Mouse (Mus musculus) embryo, embryonic 11.5 days (tissue): ENCODE results near the gene Gstt4.
"Not testable (repeated sequence)": the region's sequence is repeated elsewhere in the genome, so short reads cannot be mapped to it uniquely, and the experiment has no call there.

Source experiments
- DNase-seq: peaks from one replicate; pipeline ENCODE4 v3.0.0-alpha.2; 2012; ENCODE audit warnings: low read depth, low spot score

Gstt4 gene

DNA sequence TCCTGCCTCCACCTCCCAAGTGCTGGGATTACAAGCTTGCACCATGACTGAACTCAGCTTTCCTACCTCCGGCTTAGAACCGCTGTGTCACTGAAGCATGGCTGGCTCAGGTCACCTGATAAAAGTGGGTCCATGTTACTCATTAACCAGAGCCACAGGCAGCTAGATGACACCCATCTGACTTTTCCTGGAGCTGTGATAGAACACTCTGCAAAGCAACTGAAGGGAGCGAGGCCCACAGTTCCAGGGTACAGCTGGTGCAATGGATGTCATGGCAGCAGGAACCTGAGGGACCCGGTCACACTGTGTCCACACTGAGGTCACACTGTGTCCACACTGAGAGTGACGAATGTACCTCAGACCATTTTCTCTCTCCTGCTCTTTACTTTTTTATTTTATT is 32.5 kb downstream of the Gstt4 start:
- no peak for DNase-seq

DNA sequence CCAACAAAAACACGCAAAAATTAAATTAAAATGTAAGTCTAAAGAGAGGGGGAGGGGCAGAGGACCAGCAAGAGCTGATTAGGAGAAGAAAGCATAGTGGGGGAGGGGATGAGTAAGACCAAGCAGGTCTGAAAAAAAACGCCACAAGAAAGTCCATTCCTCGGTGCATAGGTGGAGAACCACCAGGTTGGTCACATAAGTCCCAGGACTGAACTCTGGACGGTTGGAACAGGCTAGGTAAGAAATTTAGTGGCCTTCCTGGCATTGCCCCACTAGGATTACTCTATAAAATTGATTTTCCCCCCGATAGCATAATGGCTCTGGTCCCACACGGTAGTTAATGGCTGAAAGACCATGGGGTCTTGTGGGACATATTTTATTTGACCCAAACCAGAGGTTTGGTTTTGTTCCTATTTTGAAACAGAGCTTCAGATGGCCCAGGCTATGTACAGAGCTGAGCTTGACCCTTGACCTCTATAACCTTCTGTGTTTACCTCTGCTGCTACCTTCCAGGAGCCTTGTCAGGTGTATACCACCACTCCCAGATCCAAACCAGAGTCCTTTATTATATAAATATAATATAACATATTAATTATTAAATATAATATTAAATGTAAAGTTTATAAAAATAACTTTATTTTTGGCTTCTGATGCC is 33.1 kb downstream of the Gstt4 start:
- no peak for DNase-seq

DNA sequence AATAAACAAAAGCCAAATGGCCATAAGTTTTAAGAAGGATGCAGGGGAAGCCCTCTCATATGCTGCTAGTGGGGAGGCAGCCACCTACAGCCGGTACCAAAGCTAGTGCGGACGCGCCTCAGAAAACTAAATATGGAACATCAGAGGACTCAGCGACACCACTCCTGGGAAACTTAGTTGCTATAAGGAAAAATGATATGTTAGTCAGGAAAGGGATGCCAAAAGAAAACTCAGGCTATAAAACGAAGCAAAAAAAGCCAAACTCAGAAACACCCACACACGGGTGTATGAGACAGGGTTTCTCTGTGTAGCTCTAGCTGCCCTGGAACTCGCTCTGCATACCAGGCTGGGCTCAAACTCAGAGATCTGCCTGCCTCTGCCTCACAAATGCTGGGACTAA is 34.1 kb downstream of the Gstt4 start:
- DNase-seq, result no peak

DNA sequence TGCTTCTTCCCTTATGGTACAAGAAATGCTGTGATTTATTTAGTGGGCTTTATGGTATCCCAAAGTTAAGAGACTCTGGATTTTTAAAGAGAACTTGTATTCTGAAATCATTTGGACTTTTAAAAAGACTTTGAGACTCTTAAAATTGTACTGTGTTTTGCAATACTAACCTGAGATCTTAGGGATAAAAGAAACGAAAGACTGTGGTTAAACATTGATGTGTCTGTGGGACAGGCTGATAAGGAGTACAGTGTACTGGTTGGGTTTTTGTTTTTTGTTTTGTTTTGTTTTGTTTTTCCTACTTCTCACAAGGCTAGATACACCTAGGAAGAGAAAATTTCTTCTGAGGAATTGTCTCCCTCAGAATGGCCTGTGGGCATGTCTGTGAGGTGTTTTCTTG is 36.9 kb downstream of the Gstt4 start:
- no peak for DNase-seq

DNA sequence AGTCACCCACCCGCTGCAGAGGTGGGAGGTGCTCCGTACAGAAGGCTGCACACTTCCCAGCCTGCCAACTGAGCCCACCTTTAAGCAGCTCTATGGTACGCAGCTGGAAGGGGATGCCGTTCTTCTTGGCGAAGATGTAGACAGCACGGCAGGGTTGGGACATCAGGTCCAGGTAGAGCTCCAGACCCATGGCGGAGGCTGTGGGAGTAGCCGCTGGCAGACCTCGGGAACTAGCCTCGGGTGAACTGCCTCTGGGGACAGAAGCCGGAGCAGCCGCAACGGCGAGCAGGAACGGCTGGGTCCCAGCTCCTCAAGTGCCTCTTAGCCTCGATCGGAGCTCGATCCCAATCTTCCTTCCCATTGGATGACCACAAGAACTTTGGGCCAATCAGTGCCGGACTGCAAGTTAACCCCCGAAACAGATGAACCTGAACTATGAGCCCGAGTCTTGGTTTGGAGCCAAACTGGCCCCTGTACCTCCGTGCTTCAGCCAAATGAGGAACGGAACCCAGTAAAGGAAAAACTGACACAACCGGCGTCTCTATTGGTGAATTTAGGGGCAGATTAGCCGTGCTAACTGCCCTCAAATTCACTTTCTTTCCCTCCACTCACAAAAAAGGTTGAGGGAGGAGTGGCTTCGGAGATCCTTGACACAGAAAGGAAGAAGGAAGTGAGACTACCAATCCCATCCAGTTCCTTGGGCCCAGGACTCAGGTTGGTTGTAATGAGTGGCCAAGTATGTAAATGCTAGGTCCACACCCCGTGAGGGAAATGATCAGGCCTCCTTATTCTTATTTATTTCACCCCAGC is 41.4 kb downstream of the Gstt4 start, which contains the start of the genes Gm20441 and Gstt3:
TSS of gene Gm20441 (minus strand) at position 186 of the 810 bp plus-strand sequence.
TSS of gene Gstt3 (minus strand) at position 646 of the 810 bp plus-strand sequence.
- DNase-seq, result no peak

DNA sequence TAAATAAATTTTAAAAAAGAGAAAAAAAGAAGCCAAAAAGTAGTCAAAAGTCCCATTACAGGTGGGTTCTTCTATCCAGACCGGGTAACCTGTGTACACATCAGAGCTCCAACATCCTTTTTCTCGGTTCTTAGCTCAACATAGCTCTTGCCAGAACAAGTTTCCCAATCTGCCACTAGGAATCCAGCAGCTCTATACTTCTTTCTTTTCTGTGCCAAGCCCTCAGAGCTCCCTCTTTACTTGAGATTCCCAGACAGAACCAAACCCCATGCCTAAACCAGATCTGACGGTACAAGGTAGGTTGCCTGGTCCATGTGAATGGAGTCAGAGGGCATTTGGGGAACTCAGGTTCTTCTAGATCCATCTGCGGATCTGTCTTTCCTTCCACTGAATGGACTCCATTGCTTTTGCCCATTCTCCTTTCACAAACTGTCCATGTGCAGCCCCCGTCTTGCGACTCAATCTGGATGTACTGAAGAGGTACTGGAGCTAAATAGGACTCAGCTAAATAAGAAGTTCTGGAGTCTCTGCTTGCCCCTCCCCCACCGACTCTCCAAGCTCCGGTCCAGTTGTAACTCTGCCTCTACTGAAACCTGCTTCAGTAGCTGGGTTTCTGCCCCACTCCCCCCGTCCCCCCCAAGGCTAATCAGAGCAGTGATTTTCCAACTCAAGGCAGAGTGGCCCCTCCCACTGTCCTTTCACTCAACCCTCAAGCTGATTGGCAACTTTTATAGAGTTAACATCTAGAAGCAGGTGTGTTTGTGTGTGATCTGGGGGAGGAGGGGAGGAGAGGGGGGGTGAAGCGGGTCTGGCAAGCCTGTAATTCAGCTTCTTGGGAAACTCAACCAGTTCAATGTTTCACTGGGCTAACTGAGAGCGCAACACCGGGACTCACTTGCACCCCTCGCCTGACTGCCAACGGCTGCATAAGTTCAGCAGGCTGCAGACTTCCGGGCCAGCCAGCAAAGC is 42.9 kb downstream of the Gstt4 start:
- DNase-seq, result no peak

DNA sequence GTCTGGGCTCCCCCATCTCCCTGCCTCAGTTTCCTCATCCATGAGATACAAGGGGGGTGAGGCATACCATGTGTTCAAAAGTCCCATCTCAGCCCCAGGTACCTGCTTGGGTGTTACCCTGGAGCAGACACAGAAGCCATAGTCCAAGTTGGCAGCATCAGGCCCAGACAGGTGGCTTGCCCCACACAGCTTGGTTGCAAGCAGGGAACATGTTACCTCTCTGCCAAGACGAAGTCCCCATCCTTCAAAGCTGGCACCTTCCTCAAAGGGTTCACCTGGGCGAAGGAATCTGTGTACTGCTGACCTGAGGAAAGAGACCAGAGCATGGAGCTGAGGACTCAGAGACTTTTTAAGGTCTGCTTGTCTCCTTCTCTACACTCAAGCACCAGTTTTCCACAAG is 44.5 kb downstream of the Gstt4 start:
- no peak for DNase-seq

DNA sequence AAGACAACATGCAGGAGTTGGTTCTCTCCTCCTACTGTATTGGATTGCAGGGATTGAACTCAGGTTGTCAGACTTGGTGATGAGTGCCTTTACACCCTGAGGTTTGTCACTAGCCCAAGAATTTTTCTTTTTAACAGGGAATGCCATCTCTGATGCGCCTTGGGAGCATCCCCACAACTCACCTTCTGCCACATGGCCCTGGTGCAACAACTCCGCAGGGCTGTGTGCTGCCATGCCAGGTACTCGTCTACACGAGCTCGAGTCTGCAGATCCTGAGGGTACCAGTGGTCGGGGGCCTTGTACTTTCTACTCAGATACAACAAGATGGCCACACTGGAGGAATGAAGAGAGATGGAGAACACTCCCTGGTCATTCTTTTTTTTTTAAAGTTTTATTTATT is 45.8 kb downstream of the Gstt4 start:
- DNase-seq, result no peak

DNA sequence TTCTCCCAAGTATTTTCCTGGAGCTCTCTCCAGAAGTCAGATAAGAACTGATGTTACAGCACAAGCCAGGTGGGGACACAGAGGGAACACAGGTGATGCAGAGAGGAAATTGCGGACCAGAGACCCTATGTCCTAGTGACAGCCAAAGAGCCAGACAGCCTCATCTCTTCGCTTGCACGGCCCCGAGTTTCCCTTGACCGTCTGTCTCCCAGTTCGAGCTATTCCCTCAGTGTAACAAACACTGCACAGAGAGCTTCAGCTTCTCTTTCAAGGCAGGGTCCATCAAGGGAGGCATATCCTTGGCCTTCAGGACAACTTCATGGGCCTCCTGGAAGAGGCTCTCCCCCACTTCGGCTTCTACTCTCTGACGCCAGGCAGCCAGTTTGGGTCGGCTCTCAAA is 47.8 kb downstream of the Gstt4 start:
- DNase-seq, result no peak

DNA sequence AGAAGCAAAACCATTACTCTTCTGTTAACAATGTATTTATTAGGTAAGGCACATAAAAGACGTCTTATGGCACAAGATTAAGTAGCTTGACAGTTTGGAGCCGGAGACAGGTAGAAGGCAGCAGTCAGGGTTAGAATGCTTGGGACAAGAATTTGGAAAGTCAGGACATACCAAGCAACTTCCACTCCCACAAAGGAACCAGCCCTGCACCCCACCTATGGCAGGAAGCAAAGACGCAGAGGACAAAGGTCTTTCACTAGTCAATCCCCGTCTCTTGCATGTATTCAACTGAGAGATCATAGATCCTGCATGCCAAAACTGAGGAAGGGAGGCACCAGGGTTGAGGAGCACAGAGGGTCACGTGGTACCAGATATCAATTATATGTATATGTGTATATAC is 48.2 kb downstream of the Gstt4 start:
- no peak for DNase-seq

DNA sequence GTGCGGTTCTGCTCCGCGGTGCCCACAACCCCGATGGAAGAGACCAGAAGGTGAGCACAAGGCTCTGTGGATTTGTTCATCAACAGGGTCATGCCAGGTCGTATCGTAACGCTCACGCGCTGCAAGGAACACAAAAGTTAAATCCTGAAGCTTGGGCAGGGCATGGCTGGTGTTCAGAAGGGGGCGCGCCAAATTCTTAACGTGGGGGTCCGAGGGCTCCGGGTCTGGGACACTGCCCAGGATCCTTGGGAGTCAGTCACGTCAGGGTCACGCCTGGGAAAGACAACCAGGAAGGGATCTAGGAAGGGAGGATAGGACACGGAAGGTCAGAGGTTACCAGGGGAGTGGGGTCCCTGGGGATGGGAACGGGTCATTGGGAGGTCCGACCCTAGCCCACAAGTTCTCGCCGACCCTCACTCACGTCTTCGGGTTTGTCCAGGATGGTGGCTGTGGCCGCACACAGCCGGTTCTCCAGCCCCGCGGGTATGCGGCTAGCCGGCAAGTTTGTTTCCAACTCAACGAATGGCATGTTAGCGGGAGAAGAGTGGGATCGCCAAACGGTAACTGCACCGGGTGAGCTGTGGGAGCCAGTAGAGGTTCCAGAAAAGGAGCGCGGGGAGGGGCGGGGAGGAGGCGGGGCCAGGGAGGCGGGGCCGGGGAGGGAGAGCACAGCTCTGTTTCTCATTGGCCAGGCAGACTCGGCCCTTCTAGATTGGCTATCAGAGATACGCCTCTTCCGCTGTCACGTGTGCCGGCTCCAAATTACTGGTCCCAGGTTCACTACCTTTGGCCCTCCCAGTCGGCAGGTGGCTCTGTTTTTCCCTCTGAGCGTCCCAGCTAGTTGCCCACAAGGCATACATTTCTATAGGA is 49.3 kb downstream of the Gstt4 start, which contains the start of gene Ddt:
TSS of gene Ddt (minus strand) at position 620 of the 870 bp plus-strand sequence.
- peak; percentile 81 for DNase-seq

DNA sequence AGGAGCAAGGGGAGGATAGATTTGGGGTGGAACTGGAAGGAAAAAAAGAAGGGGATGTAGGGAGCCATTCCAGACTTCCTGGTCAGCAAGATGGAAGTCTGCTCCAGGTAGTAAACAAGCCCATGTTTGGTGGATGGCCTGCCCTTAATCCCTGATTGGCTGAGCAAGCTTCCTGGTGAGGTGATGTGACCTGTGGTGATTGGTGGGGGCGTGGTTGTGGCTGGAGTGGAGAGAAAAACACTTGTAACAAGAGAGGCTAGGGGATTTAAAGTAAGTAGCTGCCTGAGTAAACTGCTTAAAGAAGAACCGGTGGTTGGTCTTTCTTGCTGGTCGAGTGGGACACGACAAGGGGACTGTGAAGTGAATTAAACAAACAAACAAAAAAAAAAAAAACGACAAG is 54.6 kb downstream of the Gstt4 start:
- not testable (repeated sequence) for DNase-seq

DNA sequence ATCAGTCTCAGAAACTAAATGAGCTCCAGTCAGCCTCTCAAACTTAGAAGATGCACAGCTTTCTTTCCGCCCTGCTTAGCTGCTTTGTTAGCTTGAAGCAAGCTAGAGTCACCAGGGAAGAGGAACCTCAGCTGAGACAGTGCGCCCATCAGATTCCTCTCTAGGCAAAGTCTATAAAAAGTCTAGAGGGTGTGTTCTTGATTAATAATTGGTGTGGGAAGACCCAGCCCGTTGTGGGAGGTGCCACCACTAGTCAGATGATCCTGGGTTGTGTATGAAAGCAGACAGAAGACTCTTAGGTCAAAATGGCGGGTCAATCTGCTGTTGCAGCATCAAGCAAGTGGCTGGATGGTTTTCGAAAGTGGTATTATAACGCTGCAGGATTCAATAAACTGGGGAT is 55.5 kb downstream of the Gstt4 start:
- DNase-seq, result no peak
